Mouse (Mus musculus) left cerebral cortex, postnatal 25 days (tissue): ENCODE data around the gene Nrm. TPM values are rescaled to one million over a fixed set of nuclear protein-coding genes. Genes with fewer than 3 reads are reported as not detected.

Experiments used
- DNase-seq, 2 experiments: peaks; one replicate each; pipeline ENCODE4 v3.0.0; 2022; ENCODE audit warnings: low spot score in 2 of 2, mixed read lengths in 1 of 2
- intact Hi-C: fragments of 180-260 bp; cut with DNase I; formaldehyde crosslinking; loops from one replicate; pipeline ENCODE4 v1.15.1; 2025
- microRNA-seq, 2 experiments: library from miRNA; unstranded; fragments of <30 nt; microRNA quantifications; one replicate each; pipeline ENCODE4 v1.2.0; 2022
- total RNA-seq, 2 experiments: library from RNA; stranded (reverse); gene quantifications; 2 replicates each; pipeline ENCODE4 v1.2.3; 2021

Nrm gene
- total RNA-seq, 2 experiments from 2014 or later = 3.2 to 3.6 TPM

DNA sequence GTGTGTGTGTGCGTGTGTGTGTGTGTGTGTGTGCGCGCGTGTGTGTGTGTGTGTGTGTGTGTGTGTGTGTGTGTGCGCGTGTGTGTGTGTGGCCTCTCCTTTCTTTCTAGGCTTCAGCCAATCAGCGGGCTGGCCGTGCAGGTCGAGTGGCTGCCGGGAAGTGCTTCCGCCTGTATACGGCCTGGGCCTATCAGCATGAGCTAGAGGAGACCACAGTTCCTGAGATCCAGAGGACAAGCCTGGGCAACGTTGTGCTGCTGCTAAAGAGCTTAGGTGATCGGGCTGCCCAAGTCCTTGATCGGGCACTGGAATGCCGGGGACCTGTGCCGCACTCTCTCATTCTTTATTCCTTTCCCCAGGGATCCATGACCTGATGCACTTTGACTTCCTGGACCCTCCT is 26.6 kb downstream of the Nrm start:
- intact Hi-C loops = no loop called here
- no peak for DNase-seq

DNA sequence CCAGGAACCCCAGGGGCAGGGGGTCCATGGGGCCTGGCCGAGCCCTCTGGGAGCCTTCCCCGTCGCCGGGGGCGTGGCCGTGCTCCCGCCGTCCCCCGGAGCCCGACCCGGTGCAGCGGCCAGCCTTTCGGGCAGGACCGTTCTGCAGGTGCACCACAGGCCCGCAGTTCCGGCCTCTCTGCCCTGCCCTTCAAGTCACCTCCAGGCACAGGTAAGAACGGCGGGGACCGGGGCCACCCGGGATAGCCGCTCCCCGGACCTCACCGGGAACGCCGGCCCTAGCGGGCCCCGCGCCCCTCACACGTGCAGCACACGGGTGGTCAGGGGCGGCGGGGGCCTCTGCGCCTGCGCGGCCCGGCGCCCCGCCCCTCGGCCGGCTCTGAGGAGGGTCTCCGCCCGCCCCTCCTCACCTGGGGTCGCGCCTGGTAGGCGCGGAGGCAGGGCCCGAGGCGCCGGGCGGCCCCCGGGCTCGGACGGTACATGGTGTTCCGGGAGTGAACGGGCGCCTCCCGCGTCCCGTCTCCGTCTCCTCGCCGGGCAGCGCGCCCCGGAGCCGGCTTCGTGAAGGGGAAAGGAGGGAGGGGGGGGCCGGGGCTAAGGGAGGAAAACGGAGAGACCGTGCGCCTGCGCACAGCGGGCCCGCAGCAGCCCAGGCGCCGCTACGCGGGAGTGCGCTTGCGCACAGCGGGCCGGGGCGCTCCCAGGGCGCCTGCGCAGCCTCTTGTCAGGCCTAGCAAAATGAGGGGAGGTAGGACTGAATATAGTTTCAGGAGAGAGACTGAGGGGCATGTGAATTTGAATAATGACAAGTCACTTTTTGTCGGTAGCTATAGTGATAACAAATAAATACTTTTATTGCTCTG is 35.9 kb downstream of the Nrm start, which contains the start of gene 2310061I04Rik:
Gene 2310061I04Rik, minus strand, starts transcription at position 651 of the 863 bp plus-strand sequence.
- DNase-seq = peak; percentile 92 to 96
- intact Hi-C loops = no loop called here

GRCm38 (mm10) chr17:35897644-35898573 is 36.8 kb downstream of the Nrm start:
- intact Hi-C loops = no loop called here
- DNase-seq = no peak

DNA sequence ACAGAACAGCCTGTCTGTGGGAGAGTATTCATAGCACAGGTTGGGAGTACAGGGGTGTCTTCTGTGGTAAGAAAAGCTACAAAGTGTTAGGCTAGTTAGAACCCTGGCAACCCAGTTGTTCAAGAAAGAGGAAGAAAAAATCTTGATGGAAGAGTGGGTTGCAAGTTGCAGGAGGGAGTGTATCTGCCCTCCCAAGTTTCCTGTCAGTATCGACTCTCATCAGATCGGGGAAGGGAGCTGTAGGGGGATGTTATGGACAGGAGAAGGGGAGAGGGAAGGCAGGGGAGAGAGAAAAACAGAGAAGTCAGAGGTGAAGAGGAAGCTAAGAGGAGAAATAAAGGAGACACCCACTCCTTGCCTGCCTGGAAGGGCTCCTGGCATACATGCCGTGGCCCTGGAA is 39.5 kb downstream of the Nrm start:
- intact Hi-C loops = no loop called here

GRCm38 (mm10) chr17:35903343-35903991 is 42.3 kb downstream of the Nrm start:
- no peak for DNase-seq
- intact Hi-C loops = no loop called here

More for the DNA sequence above, 39.5 kb downstream of the Nrm start:
- no peak for DNase-seq

DNA sequence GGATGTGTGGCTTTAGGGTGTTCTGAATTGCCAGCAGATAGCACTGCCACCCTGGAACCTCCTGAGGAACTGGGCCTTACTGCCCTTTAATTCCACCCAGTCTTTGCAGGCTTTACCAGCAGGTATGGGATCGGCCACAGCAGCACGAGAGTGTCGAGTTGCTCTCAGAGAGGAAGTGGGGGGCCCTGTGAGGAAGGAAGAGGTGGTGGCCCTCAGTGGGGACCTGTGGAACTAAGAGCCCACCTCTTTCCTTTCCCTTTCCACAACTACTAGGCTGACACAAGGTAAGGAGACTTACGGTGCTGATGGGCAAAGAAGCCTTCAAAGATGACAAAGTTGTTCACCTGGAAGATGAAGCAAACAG is 42.9 kb downstream of the Nrm start:
- intact Hi-C loops = no loop called here
- DNase-seq = no peak

DNA sequence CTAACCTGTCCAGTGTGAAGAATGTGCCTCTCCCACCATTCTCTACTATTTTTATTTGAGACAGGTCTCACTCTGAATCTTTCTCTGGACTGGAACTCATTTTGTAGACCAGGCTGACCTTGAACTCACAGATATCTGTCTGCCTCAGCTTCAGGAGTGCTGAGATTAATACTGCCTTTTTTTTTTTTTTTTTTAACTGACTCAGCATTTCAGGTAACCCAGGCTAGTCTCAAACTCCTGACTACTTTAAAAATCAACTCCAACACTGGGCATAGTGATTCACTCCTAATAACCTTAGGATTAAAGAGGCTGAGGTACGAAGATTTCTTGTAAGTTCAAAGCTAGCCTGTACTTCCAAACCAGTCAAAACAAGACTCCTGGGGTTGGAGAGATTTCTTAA is 44.5 kb downstream of the Nrm start:
- intact Hi-C loops = no loop called here
- DNase-seq = no peak

- intact Hi-C loops = no loop called here
- DNase-seq = no peak
Measured at GRCm38 (mm10) chr17:35907609-35908008, 46.5 kb downstream of the Nrm start.

- no peak for DNase-seq
- intact Hi-C loops = no loop called here
Measured at GRCm38 (mm10) chr17:35909186-35909918, 48.2 kb downstream of the Nrm start.

DNA sequence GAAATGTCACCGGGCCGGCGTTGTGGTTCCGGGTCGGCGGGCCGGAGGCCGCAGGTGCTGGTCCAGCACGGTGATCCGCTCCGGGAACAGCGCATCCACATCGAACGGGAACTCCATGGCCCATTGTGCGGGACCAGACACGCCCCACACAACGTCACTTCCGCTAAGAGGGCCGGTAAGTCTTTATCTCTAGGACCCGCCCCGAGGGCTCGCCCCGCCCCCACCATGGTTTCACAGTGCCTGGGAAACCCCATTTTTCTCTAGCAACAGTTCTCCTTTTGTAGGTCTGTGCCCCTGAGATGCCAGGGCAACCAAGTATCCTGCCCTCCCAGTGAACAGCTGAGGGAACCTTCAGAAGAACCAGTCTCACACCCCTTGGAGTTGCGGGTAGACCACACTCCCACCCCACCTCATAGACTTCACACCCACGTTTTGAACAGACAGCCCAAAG is 48.8 kb downstream of the Nrm start, which contains the start of gene Atat1:
Gene Atat1, minus strand, starts transcription at position 157 of the 451 bp plus-strand sequence.
- DNase-seq = peak; percentile 93 to 95
- intact Hi-C loops = no loop called here

DNA sequence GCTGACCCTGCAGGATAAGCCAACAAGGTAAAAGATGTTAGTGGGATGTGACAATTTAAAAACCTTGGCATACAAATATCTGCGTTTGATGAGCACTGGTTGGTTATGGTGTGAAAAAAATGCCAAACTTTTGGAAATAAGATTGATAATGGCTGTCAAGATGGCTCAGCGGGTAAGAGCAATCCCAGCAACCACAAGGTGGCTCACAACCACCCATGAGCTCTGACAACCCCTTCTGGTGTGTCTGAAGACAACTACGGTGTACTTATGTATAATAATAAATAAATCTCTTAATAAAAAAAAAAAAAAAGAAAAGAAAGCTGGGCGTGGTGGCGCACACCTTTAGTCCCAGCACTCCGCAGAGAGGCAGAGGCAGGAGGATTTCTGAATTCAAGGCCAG is 53.9 kb downstream of the Nrm start:
- DNase-seq = no peak
- intact Hi-C loops = loop anchor here (5.0 kb wide), 1 partner anchor 78 kb away; the partner anchor contains the start of gene Tubb5

Small RNAs within 50 kb of the gene (microRNA-seq; reads per million reads assigned to microRNA genes)
- 0 to 1.2 reads per million in 2 experiments for gene Gm28033

Other genes with a start within 250 kb of the Nrm start
- not detected for gene Gm9573, start 234.7 kb upstream of the Nrm start, total RNA-seq
- not detected for gene Mucl3, start 217.6 kb upstream of the Nrm start, total RNA-seq
- 10 to 100 TPM; 31.1 to 32.6 TPM for gene Vars2, start 193.7 kb upstream of the Nrm start, total RNA-seq
- gene Gtf2h4, start 187.6 kb upstream of the Nrm start, total RNA-seq = 10 to 100 TPM; 27.7 to 28.9 TPM
- gene Ddr1, start 156.7 kb upstream of the Nrm start, total RNA-seq = 10 to 100 TPM; 51.9 to 55.4 TPM
- 10 to 100 TPM; 11.2 to 12.5 TPM for gene Ier3, start 39.6 kb upstream of the Nrm start, total RNA-seq
- 100 to 1,000 TPM; 120 to 137 TPM for gene Flot1, start 38.1 kb upstream of the Nrm start, total RNA-seq
- 100 to 1,000 TPM; 492 to 522 TPM for gene Tubb5, start 23.0 kb upstream of the Nrm start, total RNA-seq
- gene Mdc1, start 19.8 kb upstream of the Nrm start, total RNA-seq = 10 to 100 TPM in 1 of 2 experiments, 1 to 10 TPM in 1; 9.7 to 12.0 TPM
- gene Ppp1r18, start 4.3 kb downstream of the Nrm start, total RNA-seq = 1 to 10 TPM; 8.3 to 8.7 TPM
- gene Dhx16, start 18.5 kb downstream of the Nrm start, total RNA-seq = 10 to 100 TPM; 29.5 to 32.4 TPM
- gene 2310061I04Rik, start 36.1 kb downstream of the Nrm start, total RNA-seq = 10 to 100 TPM; 55.4 to 59.6 TPM
- 10 to 100 TPM; 53.0 to 56.1 TPM for gene Atat1, start 48.8 kb downstream of the Nrm start, total RNA-seq
- 10 to 100 TPM; 35.3 to 40.1 TPM for gene Mrps18b, start 55.1 kb downstream of the Nrm start, total RNA-seq
- 10 to 100 TPM; 70.2 to 76.0 TPM for gene Ppp1r10, start 55.1 kb downstream of the Nrm start, total RNA-seq
- 10 to 100 TPM; 76.7 to 82.6 TPM for gene Abcf1, start 108.4 kb downstream of the Nrm start, total RNA-seq
- gene Gnl1, start 118.5 kb downstream of the Nrm start, total RNA-seq = 100 to 1,000 TPM; 161 to 175 TPM
- 10 to 100 TPM; 40.1 to 42.9 TPM for gene Prr3, start 118.9 kb downstream of the Nrm start, total RNA-seq
- gene H2-T24, start 159.2 kb downstream of the Nrm start, total RNA-seq = 1 to 10 TPM; 1.7 to 2.3 TPM
- gene H2-T23, start 171.5 kb downstream of the Nrm start, total RNA-seq = 10 to 100 TPM in 1 of 2 experiments, 1 to 10 TPM in 1; 9.9 to 10.2 TPM
- gene H2-T22, start 181.4 kb downstream of the Nrm start, total RNA-seq = 1 to 10 TPM; 8.3 to 9.3 TPM
- not detected for gene Gm6034, start 181.6 kb downstream of the Nrm start, total RNA-seq
- gene Gm11127, start 197.1 kb downstream of the Nrm start, total RNA-seq = 1 to 10 TPM; 1.3 TPM